Mouse (Mus musculus) hindbrain, embryonic 13.5 days (tissue): ENCODE data around the gene Ahcy. TPM values are rescaled to one million over a fixed set of nuclear protein-coding genes. Genes with fewer than 3 reads are reported as not detected.
A peak's percentile ranks its signal among the peaks of the same experiment; 100 is the strongest.
"Not testable (repeated sequence)": the region's sequence is repeated elsewhere in the genome, so short reads cannot be mapped to it uniquely, and the experiment has no call there.

Experiments used
- ATAC-seq: fragments of 200-750 bp; cut with Nextera tagmentation; 2 replicates; pipeline ENCODE4 v1.8.0; 2017; ENCODE audit warnings: moderate TSS enrichment; ENCODE audit not compliant: low FRiP score
- H3K27ac ChIP-seq: fragments of 300-500 bp; sonication (generic); 2 replicates; pipeline ENCODE4 v1.5.1; 2015; ENCODE audit warnings: inconsistent platforms, mild to moderate bottlenecking, moderate library complexity
- H3K27me3 ChIP-seq: fragments of 300-500 bp; sonication (generic); 2 replicates; pipeline ENCODE4 v1.6.1; 2015; ENCODE audit warnings: mild to moderate bottlenecking, inconsistent platforms
- H3K36me3 ChIP-seq: fragments of 300-500 bp; sonication (generic); 2 replicates; pipeline ENCODE4 v1.6.1; 2015; ENCODE audit warnings: mild to moderate bottlenecking, inconsistent platforms
- H3K4me1 ChIP-seq: fragments of 300-500 bp; sonication (generic); replicated peaks from 2 replicates; pipeline ENCODE4 v1.6.1; 2015; ENCODE audit warnings: inconsistent platforms
- H3K4me2 ChIP-seq: fragments of 300-500 bp; sonication (generic); 2 replicates; pipeline ENCODE4 v1.6.1; 2015; ENCODE audit warnings: inconsistent platforms, mild to moderate bottlenecking, moderate library complexity
- H3K4me3 ChIP-seq: fragments of 300-500 bp; sonication (generic); 2 replicates; pipeline ENCODE4 v1.5.1; 2015; ENCODE audit warnings: mild to moderate bottlenecking, inconsistent platforms
- H3K9ac ChIP-seq: fragments of 300-500 bp; sonication (generic); 2 replicates; pipeline ENCODE4 v1.6.1; 2015; ENCODE audit warnings: mild to moderate bottlenecking, inconsistent platforms
- H3K9me3 ChIP-seq: fragments of 300-500 bp; sonication (generic); 2 replicates; pipeline ENCODE4 v1.6.1; 2016; ENCODE audit warnings: inconsistent platforms
- WGBS: fragments of 180-500 bp; shearing (Covaris S2); methylation state at CpG from one replicate; pipeline ENCODE4 v1.1.7; 2015; 5-methylcytosine and 5-hydroxymethylcytosine counted together
- polyA plus RNA-seq: library from polyadenylated mRNA; unstranded; fragments of >200 nt; fragmentation: Nextera tagmentation; extraction: Ambion mirVana; gene quantifications from 2 replicates; pipeline ENCODE4 v1.2.1, GENCODE M21; 2015

Gene Ahcy
- polyA plus RNA-seq, 1 experiment from 2014 or later: 36.0 TPM

DNA sequence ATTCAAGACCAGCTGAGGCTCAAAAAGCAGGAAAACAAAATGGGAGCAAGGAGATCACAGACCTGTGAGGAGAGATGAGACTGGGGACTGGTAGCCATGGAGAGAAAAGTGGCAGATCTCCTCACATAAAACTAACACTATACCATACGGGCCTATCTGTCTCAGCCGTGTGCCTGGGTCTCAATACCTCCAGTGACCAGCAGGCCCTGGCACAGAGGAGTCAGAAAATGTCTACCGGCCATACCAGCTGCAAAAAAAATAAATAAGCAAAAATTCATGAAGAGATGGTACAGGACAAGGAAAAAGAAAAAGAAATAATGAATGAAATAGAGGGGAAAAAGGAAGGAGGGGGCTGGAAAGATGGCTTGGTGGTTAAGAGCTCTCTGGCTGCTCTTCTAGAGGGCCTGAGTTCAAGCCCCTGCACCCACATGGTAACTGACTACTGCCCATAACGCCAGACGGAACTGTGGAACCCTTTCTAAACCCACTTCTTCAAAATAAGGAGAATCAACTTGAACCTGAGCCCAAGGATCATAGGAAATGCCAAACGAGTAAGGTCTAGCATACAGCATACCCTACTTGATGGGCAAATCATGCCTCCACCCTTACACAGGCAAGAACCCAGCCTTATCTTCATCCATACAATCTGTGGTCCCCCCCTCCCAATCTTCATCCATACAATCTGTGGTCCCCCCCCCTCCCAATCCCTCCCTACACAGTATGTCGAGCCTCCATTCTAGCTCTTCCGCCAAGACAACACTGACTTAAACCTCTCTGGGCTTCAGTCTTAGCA is 1.7 kb downstream of the Ahcy start:
- Histone ChIP-seq H3K27ac (no peak overlapping the region), H3K4me1 (peaks cover 21% of the 10 kb centered on the region), H3K27me3 (no peaks in the 10 kb centered on the region), H3K4me3 (no peak overlapping the region), H3K36me3 (peaks cover 10% of the 10 kb centered on the region), H3K9ac (0 out of 2 replicates have a peak overlapping the region, but pooled peaks have one; percentile 88), H3K4me2 (peak overlapping the region; percentile 74; the same call in 1 of the 2 replicates), H3K9me3 (no peaks in the 10 kb centered on the region)
- ATAC-seq: no peak
- 88% methylated on average over 8 of the region's 8 CpGs for WGBS

DNA sequence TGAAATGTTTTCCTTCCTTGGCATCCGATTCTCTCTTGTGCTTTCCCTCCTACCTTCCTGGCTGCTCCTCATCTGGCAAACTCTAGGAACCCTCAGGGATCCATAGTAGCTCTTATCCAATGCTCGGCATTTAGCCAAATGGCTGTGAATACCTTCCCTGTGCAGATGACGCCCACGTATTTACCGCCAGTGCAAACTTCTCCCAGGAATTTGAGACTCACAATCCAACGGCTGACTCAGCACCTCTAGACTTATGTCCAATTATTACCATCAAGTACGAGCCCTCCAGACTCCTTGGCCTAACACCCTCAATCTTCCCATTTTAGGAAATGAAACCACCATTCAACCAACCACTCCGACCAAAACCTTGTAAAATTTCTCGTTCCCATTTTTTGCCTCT is 3.3 kb downstream of the Ahcy start:
- H3K4me3 ChIP-seq: no peak overlapping the region
- peaks cover 26% of the 10 kb centered on the region for H3K36me3 ChIP-seq
- no peaks in the 10 kb centered on the region for H3K9me3 ChIP-seq
- H3K27ac ChIP-seq: no peak overlapping the region
- peaks cover 21% of the 10 kb centered on the region for H3K4me1 ChIP-seq
- no peaks in the 10 kb centered on the region for H3K27me3 ChIP-seq
- no peak for ATAC-seq
- H3K4me2 ChIP-seq: no peak overlapping the region
- 90% methylated on average over 9 of the region's 9 CpGs for WGBS
- H3K9ac ChIP-seq: no peak overlapping the region

GRCm38 (mm10) chr2:155057361-155057760 is 16.9 kb downstream of the Ahcy start:
- Histone ChIP-seq H3K9ac (no peak overlapping the region), H3K9me3 (no peaks in the 10 kb centered on the region), H3K36me3 (peaks cover 27% of the 10 kb centered on the region), H3K27ac (no peak overlapping the region), H3K4me2 (no peak overlapping the region), H3K4me1 (no peaks in the 10 kb centered on the region), H3K27me3 (no peaks in the 10 kb centered on the region), H3K4me3 (no peak overlapping the region)
- ATAC-seq: no peak
- WGBS: 71% methylated on average over 1 of the region's 1 CpGs

DNA sequence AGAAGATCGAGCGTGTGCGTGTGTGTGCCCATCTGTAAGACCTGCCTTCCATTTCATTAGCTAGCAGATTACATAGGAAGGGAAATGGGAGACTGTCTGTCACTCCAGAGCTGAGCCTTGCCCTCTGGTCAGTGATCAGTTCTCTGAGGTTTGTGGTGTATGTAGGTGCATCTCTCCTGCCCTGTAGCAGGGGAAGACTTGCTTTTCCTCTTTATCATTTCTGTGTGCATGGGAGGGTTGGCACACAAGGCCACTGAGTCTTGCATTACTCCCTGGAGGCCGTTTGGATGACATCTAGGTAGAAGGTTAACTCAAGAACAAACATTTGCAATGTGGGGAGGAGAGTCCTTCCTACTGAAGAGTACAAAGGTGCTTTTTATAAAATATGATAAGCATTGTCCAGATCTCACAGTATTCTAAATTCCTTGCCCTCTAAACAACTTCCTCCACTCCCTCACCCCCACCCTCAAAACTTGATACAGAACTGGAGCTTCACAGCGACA is 18.2 kb downstream of the Ahcy start:
- Histone ChIP-seq H3K36me3 (peaks cover 15% of the 10 kb centered on the region), H3K27ac (no peak overlapping the region), H3K4me1 (peaks cover 8% of the 10 kb centered on the region), H3K27me3 (no peaks in the 10 kb centered on the region), H3K9me3 (no peaks in the 10 kb centered on the region), H3K4me2 (no peak overlapping the region), H3K9ac (no peak overlapping the region), H3K4me3 (no peak overlapping the region)
- ATAC-seq: no peak
- WGBS: 80% methylated on average over 5 of the region's 5 CpGs

DNA sequence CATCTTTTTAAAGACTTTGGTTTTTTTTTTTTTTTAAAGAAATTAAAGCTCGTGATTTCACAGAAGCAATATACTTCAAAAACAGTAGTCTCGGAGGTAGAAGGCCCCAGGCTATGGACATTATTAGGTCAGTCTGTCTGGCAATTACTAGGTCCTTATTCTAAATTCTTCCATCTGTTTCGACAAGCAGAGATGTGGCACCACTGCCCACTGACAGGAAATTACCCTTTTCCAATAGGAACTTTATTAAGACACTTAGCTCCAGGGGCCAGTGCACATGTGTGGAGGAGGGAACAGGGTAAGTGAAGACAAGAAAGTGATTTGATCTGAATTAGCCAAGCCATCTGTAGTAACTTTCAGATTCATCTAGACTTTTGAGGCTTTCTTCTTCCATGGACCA is 19.6 kb downstream of the Ahcy start:
- WGBS: 83% methylated on average over 3 of the region's 3 CpGs
- ATAC-seq: no peak
- Histone ChIP-seq H3K4me3 (no peak overlapping the region), H3K9ac (no peak overlapping the region), H3K27me3 (no peaks in the 10 kb centered on the region), H3K9me3 (no peaks in the 10 kb centered on the region), H3K27ac (no peak overlapping the region), H3K36me3 (peaks cover 7% of the 10 kb centered on the region), H3K4me1 (peaks cover 14% of the 10 kb centered on the region), H3K4me2 (no peak overlapping the region)

GRCm38 (mm10) chr2:155053512-155053911 is 20.8 kb downstream of the Ahcy start:
- not testable (repeated sequence) for H3K4me3 ChIP-seq, H3K36me3 ChIP-seq, H3K27ac ChIP-seq, H3K9me3 ChIP-seq, H3K9ac ChIP-seq, ATAC-seq, H3K27me3 ChIP-seq, H3K4me2 ChIP-seq
- WGBS: 94% methylated on average over 8 of the region's 8 CpGs
- peaks cover 14% of the 10 kb centered on the region for H3K4me1 ChIP-seq

DNA sequence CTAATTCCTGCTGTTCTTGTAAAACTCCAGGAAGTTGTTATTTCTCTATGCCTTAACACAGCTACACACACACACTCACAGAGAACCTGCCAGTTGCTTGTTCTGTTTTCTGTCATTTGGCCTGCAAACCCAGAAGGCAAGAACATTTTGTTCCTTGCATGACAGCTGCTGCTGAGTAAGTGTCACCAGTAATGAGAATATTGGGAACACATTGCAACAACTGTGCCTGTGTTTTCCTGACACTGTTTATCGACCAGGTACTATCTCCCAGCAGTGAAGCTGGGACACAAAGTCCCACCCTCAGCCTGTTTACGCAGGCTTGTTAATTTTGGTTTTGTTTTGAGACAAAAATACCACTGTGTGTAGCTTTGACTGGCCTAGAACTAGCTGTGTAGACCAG is 21.6 kb downstream of the Ahcy start:
- Histone ChIP-seq H3K4me1 (peaks cover 14% of the 10 kb centered on the region), H3K9ac (no peak overlapping the region), H3K4me3 (no peak overlapping the region), H3K27ac (no peak overlapping the region), H3K9me3 (no peaks in the 10 kb centered on the region), H3K36me3 (no peaks in the 10 kb centered on the region), H3K27me3 (no peaks in the 10 kb centered on the region), H3K4me2 (no peak overlapping the region)
- 89% methylated on average over 2 of the region's 2 CpGs for WGBS
- ATAC-seq: no peak

DNA sequence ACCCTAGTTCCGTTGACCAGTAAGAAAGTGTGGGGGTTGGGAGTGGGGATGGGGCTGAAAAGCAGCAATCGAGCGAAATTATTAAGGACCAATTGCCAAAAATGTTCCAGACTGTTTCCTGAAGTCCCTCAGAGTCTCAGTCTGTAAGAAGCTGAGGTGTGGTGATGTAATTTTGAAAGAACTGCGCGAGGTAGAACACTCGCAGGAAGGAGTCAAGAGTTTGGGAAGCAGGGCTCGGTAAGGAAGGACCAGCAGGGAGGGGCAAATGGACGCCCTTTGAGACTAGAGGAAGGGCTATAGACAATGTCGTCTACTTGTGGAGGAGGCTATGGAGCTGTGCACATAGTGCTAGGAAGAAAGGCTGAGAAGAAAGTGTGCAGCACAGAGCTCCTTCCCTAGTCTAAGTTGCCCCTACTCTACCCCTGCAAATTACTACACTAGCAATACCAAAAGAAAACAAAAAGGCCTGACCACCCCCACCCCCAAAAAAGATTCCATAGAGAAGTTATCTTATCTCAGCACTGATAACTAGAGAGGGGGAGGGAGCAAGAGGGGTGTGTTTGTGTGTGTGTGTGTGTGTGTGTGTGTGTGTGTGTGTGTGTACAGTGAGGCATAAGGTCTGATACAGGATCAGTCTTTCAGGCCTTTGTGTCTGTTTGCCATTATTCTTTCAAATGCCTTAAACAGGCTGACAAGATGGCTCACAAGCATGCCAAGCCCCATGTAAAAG is 22.5 kb downstream of the Ahcy start:
- Histone ChIP-seq H3K27me3 (no peaks in the 10 kb centered on the region), H3K4me2 (peak overlapping the region; percentile 69), H3K9me3 (no peaks in the 10 kb centered on the region), H3K9ac (peak overlapping the region; percentile 63), H3K4me3 (peak overlapping the region; percentile 55), H3K4me1 (peaks cover 14% of the 10 kb centered on the region), H3K36me3 (no peaks in the 10 kb centered on the region), H3K27ac (peak overlapping the region; percentile 92; the same call in 1 of the 2 replicates)
- no peak for ATAC-seq
- WGBS: 29% methylated on average over 9 of the region's 9 CpGs

DNA sequence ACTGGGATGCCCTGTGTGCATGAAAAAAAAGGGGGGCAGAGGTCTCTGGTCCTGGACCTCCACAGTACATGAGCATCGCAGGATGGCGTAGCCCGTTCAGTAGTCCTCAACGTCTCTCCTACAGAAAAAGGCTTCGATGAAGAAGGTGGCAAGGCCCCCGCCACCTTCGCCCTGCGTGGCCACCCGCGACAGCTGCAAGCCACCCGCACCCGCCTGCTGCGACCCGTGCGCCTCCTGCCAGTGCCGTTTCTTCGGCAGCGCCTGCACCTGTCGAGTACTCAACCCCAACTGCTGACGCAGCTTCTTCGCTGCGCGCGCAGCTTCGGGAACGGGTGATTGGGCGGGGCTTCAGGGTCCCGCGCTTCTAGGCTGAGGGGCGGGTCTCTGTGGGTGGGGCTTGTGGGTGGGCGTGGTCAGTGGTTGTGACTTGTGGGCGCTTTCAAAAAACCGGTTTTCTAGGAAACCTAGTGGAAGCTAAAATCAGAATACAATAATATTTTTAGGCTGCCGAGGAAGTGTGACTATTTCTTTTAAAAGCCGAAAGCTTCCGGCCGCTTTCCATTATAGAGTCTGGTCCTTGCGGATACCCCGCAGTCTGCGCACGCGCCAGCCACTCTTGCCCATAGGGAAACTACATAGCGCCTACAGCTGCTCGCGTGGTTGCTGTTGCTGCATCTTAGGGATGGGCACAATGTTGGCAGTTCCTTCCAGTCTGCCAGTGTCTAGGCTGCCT is 23.6 kb downstream of the Ahcy start:
- peak; percentile 97 for ATAC-seq
- H3K36me3 ChIP-seq: no peaks in the 10 kb centered on the region
- peak overlapping the region; percentile 87 for H3K9ac ChIP-seq
- H3K27ac ChIP-seq: peak overlapping the region; percentile 92
- peaks cover 14% of the 10 kb centered on the region for H3K4me1 ChIP-seq
- under 1% methylated on average over 45 of the region's 45 CpGs for WGBS
- peak overlapping the region; percentile 69 for H3K4me2 ChIP-seq
- peak overlapping the region; percentile 55 for H3K4me3 ChIP-seq
- H3K9me3 ChIP-seq: no peaks in the 10 kb centered on the region
- no peaks in the 10 kb centered on the region for H3K27me3 ChIP-seq

DNA sequence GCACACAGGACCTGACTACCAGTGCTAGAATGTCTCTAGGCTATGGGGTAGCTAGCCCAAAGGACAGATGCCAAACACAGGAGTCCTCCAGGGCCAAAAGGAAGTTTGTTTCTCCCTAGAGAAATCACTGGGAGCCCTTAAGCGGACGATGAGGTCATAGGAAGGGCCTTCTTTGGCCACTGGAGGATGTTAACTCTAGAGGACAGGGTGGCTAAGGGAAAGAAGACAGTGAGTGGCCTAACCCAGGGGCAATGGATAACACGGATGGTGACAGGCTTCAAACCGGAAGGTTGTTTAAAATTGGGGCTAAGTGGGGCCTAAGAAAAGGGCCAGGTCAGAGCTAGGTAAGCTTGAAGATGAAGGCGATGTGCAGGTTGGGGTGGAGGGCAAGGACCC is 24.2 kb downstream of the Ahcy start:
- H3K27me3 ChIP-seq: no peaks in the 10 kb centered on the region
- WGBS: 21% methylated on average over 5 of the region's 5 CpGs
- H3K9me3 ChIP-seq: no peaks in the 10 kb centered on the region
- peak overlapping the region; percentile 69 for H3K4me2 ChIP-seq
- H3K36me3 ChIP-seq: no peaks in the 10 kb centered on the region
- peak overlapping the region; percentile 92 for H3K27ac ChIP-seq
- H3K4me1 ChIP-seq: peaks cover 14% of the 10 kb centered on the region
- H3K9ac ChIP-seq: peak overlapping the region; percentile 87
- H3K4me3 ChIP-seq: peak overlapping the region; percentile 55
- peak; percentile 9; the same call in 1 of the 2 replicates for ATAC-seq

- Histone ChIP-seq H3K27me3 (no peaks in the 10 kb centered on the region), H3K4me3 (no peak overlapping the region), H3K27ac (no peak overlapping the region), H3K9me3 (no peaks in the 10 kb centered on the region), H3K4me1 (peaks cover 14% of the 10 kb centered on the region), H3K4me2 (no peak overlapping the region), H3K36me3 (no peaks in the 10 kb centered on the region), H3K9ac (no peak overlapping the region)
- WGBS: 68% methylated on average over 7 of the region's 7 CpGs
- ATAC-seq: no peak
These were observed 26.7 kb downstream of the Ahcy start for GRCm38 (mm10) chr2:155047452-155048178.
